Mouse (Mus musculus) C2C12 (cell line): Measurements from ENCODE around the gene Car10.
"Not testable (repeated sequence)": the region's sequence is repeated elsewhere in the genome, so short reads cannot be mapped to it uniquely, and the experiment has no call there.

Experiments
- CTCF ChIP-seq: IDR thresholded peaks from one replicate; pipeline ENCODE4 v1.5.1; 2011; ENCODE audit not compliant: control insufficient read depth, insufficient read depth, insufficient read length
- MAX ChIP-seq: IDR thresholded peaks from one replicate; pipeline ENCODE4 v1.6.1; 2011; ENCODE audit warnings: mild to moderate bottlenecking, control low read depth
- MYOD1 ChIP-seq: IDR thresholded peaks from one replicate; pipeline ENCODE4 v1.6.1; 2011; ENCODE audit warnings: low read depth; ENCODE audit not compliant: control insufficient read depth, insufficient read length
- USF1 ChIP-seq: IDR thresholded peaks from one replicate; pipeline ENCODE4 v1.6.1; 2011; ENCODE audit warnings: low read depth, mild to moderate bottlenecking, control low read depth, moderate library complexity

DNA sequence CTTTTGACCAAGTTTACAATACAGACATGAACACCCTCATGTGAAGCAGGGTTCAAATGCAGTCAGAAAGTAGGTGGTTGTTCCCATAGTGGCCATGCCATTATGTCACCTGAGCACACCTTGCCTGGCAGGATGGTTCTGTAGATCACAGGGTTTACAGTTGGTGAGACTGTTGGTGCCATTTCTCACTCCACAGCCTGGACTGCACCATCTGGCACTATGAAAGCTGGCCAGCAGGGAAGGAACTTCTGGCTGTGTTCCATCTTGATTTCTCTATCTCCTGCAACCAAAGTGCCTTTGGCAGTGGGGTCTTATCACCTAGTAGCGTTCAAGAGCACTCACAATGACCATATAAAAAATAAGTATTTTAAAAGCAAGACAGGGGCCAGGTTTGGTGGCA lies 303.3 kb downstream of the Car10 start:
- not testable (repeated sequence) for TF ChIP-seq MAX, CTCF, USF1, MYOD1
